Mouse (Mus musculus): ENCODE data around the gene Tpra1.

- TF ChIP-seq CTCF (IDR thresholded peaks at IDR 0.05; ENCODE audit: control insufficient read depth, insufficient read depth, low read length) (no peak), POLR2A (IDR thresholded peaks at IDR 0.05; ENCODE audit: borderline replicate concordance, control insufficient read depth, low read depth, low read length) (no peak)
Measured at GRCm38 (mm10) chr6:88884195-88884594, 17.9 kb upstream of the Tpra1 start.

All from bone marrow, adult 2 months (tissue).